Mouse (Mus musculus) thymus, postnatal 36 days (tissue): ENCODE results near the gene Cpa5.

Experiments used
- DNase-seq, 2 experiments: peaks; one replicate each; pipeline ENCODE4 v3.0.0; 2022; ENCODE audit warnings: mixed read lengths in 2 of 2

The Cpa5 gene

GRCm38 (mm10) chr6:30604342-30604867, 6.4 kb upstream of the Cpa5 start:
- no peak for DNase-seq

DNA sequence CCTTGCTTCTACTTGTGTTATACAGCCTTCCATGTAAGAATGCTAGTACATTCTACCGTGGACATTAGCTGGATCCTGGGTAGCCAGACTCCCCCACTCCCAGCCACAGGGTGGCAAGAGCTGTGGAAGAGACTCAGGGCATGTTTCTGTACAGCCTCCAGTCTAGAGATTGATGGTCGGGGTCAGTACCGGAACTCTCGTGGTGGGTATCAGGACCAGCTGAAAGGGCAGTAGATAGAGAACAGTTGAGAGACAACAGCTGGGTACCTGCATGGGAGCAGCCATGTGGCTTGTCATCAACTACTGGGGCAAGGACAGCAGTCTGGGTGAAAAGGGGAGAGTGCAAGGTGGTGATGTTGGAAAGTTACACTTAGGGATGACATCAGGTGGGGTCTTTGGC, 5.7 kb upstream of the Cpa5 start:
- no peak for DNase-seq

DNA sequence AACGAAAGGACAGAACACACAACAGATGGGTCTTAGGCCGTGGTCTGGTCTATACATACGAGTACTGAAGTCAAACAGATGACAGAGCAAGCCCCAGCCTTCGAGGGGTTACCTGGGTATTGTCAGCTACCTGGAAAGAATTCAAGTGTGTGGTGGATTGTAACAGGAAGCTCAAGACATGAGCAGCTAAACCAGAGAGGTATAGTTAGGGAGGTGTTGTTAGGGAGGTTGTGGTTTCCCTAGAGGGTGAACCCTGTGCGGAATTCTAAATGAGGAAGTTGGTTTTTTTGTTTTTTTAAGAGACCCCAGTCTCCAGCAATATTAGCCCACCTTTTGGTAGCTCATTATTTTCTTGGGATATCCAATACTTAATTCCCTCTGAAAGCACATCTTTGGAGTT, 5.1 kb upstream of the Cpa5 start:
- no peak for DNase-seq

GRCm38 (mm10) chr6:30611212-30611611, 402 bp downstream of the Cpa5 start:
- DNase-seq = no peak

DNA sequence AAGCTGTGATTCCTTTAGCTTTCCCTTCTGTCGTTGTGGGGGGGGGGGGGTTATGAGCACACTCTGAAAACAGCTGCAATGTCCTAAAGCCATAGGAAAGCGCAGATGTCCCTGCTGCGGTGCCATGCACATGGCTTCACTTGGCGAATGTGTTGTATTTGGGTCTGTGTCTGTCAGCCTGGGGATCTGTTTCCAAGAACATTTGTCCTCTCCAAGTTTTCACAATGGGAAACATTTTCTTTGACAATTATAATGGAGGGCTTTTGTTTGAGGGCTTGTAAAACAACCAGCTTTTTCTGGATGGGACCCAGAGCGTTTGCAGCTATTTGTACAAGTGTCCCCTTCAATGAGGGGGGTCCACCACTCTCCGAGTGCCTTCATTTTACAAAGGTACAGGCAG, 3.4 kb downstream of the Cpa5 start:
- DNase-seq = no peak

DNA sequence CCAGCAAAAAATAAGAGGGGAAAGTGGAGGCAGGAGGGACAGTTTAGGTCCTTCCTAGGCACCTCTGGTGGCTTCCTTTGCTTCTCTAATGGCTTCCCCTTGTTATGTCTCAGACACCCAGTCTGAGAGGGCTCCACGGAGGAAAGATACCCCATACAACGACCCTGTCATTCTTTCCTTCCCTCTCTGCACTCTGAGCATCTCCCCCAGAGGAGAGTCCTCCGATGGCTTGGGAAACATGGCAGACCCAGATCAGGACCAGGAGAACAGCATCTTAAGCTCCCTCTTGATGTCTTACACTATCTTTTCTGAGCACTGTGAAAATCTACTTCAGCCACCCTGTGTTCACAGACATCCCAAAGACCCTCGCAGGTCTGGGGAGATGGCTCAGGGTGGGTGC, 4.9 kb downstream of the Cpa5 start:
- DNase-seq = no peak

- DNase-seq = no peak
Observed at GRCm38 (mm10) chr6:30616491-30616941, 5.7 kb downstream of the Cpa5 start.

- DNase-seq = peak in 1 of 2 experiments; percentile 4
Observed at GRCm38 (mm10) chr6:30617020-30617958, 6.5 kb downstream of the Cpa5 start.

DNA sequence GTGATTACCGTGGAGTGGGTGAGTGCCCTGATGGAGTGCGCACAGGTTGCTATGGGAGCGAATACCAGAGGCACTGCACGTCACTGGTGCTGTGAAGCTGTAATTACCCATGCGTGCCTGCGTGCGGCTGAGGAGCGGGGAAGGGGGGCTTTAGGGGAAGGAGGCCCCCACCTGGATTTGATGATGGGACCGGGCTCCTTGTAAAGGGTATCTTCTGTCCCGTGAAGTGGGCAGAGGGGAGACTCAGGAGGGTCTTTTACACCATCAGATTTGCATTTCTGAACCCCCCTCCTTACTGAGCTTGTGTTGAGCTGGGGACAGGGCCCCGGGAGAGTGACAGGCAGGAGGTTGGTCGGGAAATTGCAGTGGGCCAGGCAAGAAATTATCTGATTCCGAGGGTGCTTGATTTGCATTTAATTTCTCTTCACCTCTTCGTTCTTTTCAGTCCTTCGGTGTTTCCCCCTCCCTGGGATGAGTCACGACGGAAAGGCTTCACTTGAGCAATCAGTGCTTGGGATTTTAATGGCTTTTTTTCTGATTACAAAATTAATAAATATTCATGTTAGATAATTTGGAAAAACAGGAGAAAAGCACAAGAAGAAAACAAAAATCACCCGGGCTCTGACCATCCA, 7.3 kb downstream of the Cpa5 start:
- no peak for DNase-seq

GRCm38 (mm10) chr6:30618735-30619134, 7.9 kb downstream of the Cpa5 start:
- DNase-seq = no peak

DNA sequence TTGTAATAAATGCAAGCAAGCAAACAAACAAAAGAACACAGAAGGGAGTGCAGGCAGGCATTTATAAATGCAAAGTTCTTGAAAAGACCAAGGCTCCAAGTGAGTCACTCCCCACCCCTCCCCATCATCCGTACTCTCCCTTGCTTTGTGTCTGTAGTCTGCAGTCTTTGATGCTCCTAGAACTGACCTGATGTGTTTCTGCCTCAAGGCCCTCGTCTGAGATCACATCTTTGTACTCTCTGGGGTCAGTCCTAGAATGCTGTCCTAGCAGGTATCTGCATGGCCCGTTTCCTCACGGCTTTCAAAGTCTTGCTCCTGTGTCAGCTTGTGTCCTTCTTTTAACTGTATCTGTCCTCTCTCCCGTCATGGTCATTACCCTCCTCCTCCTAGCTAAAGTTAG, 8.8 kb downstream of the Cpa5 start:
- DNase-seq = no peak

DNA sequence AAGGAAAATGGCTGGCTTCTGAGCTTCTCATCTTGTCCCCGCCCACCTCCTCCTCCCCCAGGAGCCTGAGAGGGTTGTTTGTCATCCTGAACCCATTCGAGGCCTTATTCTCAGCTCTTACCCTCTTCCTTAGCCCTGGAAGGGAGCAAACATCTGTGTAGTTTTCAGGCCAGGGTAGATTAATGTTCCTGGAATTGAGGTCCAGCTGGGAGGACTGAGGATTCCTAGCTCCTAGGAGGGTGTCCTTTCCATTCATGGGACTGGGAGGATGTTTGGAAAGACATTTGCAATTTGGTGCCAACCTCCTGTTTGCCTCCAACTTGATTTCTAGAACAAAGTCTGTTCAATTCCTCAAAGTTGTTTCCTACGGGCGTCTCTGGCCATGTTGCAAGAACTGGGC, 9.8 kb downstream of the Cpa5 start:
- DNase-seq = no peak

DNA sequence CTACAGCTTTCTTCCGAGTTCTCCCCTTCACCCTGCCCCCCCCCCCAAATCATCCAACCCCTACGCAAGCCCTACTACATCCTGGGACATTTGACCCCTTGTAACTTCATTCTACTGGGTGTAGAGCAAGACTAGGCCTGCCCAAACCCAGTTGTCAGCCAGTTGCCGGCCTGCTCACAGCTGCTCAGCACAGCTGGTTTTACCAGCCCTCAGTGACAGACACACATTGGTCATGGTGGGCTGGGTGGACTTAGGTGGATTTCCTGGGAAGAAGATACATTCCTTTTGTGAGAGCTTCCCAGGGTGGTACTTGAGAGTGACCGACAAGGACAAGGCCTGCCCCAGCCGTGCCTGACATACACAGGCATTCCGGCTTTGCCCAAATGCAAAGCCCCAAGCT, 10.2 kb downstream of the Cpa5 start:
- DNase-seq = no peak

DNA sequence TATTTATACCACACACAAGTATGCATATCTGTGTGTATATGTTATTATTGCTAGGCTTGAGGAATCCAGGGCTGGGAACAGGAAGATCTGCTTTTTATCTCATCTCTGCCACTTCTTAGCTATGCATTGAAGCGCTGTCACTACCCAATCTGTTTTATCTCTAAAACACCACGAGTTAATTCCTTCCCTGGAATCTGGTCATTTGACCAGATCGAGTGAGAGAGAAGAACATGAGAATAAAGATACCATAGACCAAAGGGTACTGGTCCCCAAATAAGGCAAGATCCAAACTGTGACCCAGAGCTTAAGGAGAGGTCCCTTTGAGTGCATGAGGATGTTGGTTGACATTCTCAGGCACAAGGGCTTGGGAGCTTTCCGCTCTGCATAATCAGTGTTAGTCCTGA, 11.2 kb downstream of the Cpa5 start:
- DNase-seq = no peak

- no peak for DNase-seq
Observed at GRCm38 (mm10) chr6:30624763-30625162, 14.0 kb downstream of the Cpa5 start.

DNA sequence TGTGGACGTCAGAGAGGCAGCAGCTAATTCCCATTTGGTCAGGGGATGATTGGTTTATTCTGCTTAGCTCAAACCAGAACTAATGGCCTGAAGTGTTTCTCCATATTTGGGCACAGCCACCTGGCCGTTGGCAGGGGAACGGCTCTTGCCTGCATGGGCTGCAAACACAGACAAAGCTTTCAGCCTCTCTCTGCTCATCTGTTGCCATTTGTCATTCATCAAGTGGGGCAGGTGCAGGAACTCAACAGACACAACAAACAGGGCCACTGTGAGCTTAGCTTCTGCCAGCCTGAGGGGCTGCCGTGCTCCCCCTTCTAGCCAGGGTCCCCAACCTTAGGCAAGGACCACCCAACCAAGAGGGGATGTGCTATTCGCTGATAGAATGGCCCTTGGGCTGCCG, 17.3 kb downstream of the Cpa5 start:
- no peak for DNase-seq

DNA sequence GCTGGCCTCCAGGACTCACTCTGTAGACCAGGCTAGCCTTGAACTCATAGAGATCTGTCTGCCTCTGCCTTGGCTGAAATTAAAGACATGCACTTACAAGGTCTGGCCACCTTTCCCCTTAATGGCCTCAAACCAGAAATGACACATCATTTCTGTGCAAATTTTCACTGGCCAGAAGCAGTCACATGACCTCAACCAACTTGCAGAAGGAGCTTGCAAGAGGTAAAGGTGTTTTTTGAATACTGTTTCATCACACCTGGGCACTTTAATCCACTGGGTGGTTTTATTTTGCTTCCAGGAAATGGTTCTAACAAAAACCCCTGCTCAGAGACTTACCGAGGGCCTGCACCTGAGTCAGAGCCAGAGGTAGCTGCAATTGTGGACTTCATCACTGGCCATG, 19.2 kb downstream of the Cpa5 start:
- DNase-seq = no peak

DNA sequence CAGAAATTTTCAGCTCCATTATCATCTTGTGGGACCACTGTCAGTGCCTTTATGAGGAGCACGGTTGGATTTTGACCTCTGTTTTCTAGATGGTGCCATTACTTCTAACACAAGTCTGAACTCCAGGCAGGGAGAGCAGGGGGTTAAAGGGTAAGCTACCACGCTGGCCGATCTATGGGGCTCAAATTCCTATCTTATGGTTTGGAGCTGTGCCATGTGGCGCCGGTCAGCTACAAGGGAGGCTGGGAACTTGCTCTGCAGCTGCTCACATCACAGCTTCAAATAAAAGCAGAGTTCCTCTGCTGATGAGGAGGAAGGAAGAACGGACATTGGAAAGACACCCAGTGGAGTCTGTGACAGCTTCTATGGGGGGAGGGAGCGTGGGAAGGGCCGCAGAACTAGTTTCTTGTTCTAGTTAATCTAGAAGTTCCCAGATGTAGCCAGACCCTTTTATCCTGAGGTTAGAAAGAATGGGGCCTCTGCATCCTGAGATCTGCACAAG, 24.6 kb downstream of the Cpa5 start:
- no peak for DNase-seq

DNA sequence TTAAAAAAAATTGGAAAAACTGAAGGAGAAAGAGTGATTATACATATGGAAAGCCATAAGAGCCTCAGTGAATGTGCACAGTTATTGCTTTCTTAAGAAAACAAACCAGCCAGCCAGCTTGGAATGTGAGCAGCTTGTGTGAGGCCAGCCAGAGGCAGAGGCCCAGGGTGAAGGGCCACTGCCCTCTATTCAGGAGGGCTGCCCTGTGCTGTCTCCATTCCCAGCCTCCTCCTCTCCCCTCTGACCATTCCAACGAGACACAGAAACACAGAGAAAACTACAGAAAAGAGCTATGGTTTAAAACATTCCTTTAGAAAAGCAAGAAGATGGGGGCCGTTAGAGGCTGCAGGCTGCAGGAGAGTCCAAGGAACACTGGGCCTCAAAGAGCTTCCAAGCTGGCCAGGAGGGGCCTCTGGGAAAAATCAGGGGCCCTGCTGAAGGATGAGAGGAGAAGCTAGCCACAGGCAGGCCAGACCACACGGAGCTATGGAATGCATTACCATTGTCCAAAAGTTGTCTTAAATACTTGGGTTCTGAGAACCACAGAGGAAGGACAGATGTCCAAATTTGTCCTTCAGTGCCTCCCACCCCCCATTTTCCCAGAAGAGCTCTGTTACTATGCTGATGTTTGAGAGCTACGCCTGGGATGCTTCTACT, 25.5 kb downstream of the Cpa5 start:
- DNase-seq = no peak

- DNase-seq = no peak
Observed at GRCm38 (mm10) chr6:30638674-30639268, 28.0 kb downstream of the Cpa5 start, which contains the start of gene Cpa1. TSS of gene Cpa1 (plus strand) at chr6:30639218.

DNA sequence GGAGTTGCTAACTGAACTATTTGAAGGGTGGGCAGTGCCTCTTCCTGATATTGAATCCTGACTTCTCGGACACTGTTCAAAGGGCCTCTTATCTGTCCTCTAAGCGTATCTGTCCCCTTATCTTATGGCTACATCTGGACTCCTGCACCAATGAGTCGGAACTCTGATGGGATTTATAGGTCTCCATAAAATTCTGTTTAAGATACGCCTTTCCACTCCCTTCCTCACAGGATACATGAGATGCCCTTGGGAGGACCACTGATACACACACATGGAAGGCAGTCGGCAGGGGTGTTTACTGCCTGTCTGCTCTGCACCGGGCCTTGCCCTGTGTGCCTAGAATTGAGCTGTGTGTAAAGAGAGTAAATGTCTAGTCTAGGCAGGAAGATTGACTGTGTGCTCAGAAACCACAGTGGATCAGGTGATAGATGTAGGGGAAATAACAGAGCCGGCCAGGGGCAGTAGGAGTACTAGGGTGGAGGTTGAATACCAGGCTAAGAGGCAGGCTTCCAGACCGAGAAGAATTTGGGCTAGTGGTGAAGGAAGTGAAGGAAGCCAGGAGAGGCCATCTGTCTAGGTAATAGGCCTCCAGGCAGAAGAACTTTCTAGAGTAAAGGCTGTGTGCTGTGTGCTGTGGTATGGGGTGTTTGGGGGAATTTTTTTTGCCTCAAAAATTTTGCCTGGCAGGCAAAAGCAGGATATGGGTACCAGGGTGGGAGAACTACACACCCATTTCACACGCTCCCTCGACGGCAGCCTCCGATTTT, 33.1 kb downstream of the Cpa5 start:
- DNase-seq = no peak

DNA sequence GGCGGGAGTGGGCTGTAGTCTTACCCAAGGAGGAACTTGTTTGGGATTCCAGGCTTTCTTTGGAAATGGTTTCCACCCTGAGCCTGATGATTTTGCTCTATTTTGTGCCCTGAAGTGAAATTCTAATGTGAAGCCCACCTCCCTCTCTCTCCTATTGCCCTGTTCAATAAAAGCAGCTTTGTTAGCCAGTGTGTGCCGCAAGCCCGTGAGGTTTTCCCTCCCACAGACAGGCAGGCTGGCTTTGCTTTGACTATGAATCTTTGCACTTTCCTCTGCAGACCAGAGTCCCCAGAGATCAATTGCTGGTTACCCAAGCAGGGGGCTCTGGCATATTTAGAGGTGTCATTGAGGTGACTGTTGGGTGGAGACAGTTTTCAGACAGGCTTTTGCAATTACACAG, 33.7 kb downstream of the Cpa5 start:
- DNase-seq = no peak
